Mouse (Mus musculus): ENCODE measurements around the gene Nsg1.

GRCm38 (mm10) chr5:38205303-38205726 is 45.6 kb upstream of the Nsg1 start:
- no peak for TF ChIP-seq CTCF (IDR thresholded peaks at IDR 0.05; ENCODE audit: low read depth)
- no peak for TF ChIP-seq EP300 (IDR thresholded peaks at IDR 0.05; ENCODE audit: low read depth)

Measured in liver, embryonic 14.5 days (tissue).